Comparison of ENCODE assay signal across 18 mouse cellular contexts in the genomic region with DNA sequence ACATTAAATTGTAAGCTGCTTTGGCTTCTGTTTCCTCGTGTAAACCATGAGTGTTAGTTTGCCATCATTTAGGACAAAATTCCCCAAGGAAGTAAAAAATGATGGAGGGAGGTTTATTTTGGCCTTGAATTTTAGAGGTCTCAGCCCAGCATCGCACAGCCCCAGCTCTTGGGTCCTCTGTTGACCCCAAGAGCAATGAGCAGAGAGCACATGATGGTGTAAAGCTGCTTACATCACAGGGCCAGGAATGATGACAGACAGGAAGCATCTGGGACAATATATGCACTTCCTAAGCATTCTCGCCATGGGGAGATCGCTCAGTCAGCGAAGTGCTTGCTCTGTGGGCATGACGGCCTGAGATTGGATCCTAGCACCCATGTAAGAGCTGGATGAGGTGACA.
"Had no signal": no experiment of that assay in that cellular context is flagged by ENCODE, and none has a peak within 500 bp of the region (broad histone marks: within the 10 kb centered on the region; RNA-seq: fewer than 3 reads in every experiment).

No protein-coding gene starts in this region.

- H3K4me2 ChIP-seq: limb, embryonic 12.5 days; limb, embryonic 15.5 days; liver, embryonic 11.5 days; midbrain, embryonic 11.5 days had no signal

- H3K27ac ChIP-seq: limb, embryonic 12.5 days; limb, embryonic 15.5 days; liver, embryonic 14.5 days; stomach, postnatal 0 days had no signal

- H3K9ac ChIP-seq: limb, embryonic 12.5 days; limb, embryonic 15.5 days; liver, embryonic 14.5 days; liver, postnatal 0 days had no signal

- DNase-seq: kidney, adult 18-20 months; kidney, adult 9 months; left cerebral cortex, postnatal 4 days; liver, postnatal 0 days; midbrain, embryonic 14.5 days; right cerebral cortex, postnatal 14 days; right cerebral cortex, postnatal 4 days; thymus, adult 2 months; thymus, postnatal 14 days; thymus, postnatal 4 days had no signal

- H3K27me3 ChIP-seq: limb, embryonic 12.5 days; limb, embryonic 15.5 days had no signal

- H3K4me3 ChIP-seq: limb, embryonic 12.5 days; limb, embryonic 15.5 days had no signal

- H3K9me3 ChIP-seq: limb, embryonic 12.5 days; limb, embryonic 15.5 days had no signal

- ATAC-seq: inflammation-experienced regulatory T-cells, adult 6 months; intestine, embryonic 16.5 days; liver, postnatal 0 days had no signal

- H3K36me3 ChIP-seq: limb, embryonic 12.5 days; limb, embryonic 15.5 days had no signal
